Mouse (Mus musculus): ENCODE results near the gene Atrip.

Gene Atrip

GRCm38 (mm10) chr9:109038086-109038895, 35.6 kb downstream of the Atrip start, which contains the start of gene Shisa5:
Shisa5 (plus strand) TSS chr9:109038565.
- peak; percentile 86 for DNase-seq (ENCODE audit: low read depth)

DNA sequence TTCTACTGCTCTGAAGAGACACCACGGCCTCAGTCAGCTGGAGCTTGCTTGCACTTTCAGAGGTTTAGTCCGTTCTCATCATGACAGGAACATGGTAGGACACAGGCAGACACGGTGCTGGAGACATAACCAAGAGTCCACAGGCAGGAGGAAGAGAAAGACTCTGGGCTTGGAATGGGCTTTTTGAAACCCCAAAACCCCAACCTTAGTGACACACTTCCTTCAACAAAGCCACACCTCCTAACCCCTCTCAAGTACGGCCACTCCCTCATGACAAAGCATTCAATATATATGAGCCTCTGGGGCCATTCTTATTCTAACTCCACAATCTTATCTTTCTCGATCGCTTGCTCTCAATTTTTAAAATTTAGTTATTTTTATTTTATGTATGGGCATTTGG, 41.5 kb downstream of the Atrip start:
- DNase-seq (ENCODE audit: low read depth), result no peak

GRCm38 (mm10) chr9:109031686-109032085, 42.2 kb downstream of the Atrip start:
- no peak for DNase-seq (ENCODE audit: low read depth)

DNA sequence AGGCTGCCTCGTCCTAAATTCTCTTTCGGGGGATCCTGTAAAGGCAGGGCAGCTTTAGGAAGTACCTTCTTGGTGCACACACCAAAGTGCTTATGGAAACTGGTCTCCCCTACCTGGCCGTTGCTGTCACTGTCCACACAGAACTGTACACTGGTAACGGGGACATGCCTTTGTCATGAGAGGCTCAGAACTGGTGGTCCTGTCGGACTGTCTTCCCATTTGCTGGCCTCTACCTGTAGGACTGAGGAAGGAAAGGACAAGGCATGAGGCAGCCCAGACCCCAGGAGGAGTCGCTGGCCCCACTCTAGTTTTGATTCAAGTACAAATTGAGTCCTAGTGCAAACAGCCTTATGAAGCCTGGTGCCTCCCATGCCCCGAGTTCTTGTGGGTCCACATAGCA, 42.9 kb downstream of the Atrip start:
- no peak for DNase-seq (ENCODE audit: low read depth)

DNA sequence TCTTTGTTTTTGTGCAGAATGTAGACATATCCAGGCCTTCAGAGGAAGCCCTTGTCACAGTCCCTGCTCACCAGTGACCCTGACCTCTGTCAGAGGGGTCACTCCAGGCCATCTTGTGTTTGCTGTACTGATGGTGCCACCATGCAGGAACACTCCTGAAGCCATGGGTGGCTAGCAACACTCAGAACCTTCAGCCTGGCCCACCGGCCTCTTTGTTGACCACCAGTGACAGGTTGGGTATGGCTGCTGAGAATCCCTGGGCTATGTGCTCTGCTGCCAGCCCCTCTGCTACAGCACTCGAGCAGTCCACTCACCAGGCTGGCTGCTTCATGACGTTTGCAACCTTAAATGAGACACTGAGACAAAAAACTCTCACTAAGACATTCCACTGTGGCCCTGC, 43.6 kb downstream of the Atrip start:
- DNase-seq (ENCODE audit: low read depth), result no peak

DNA sequence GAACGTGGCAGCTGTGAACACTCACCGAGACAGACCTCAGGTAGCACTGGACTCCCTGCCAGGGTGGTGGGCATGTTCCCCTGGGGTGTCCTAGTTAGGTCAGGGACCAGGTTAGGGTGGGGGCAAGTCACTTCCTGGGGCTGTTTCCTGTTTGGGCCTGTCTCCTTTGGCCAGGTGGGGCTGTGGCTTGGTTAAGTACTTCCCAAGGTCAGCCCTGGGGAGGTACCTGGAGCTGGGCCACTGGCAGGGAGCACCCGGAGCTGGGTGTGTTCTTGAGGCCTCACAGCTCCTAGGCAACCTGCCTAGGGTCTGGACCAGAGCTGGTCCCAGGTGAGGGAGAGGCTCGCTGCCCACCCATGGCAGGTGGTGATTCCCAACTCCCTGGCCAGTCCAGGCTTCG, 45.0 kb downstream of the Atrip start:
- DNase-seq (ENCODE audit: low read depth), result no peak

DNA sequence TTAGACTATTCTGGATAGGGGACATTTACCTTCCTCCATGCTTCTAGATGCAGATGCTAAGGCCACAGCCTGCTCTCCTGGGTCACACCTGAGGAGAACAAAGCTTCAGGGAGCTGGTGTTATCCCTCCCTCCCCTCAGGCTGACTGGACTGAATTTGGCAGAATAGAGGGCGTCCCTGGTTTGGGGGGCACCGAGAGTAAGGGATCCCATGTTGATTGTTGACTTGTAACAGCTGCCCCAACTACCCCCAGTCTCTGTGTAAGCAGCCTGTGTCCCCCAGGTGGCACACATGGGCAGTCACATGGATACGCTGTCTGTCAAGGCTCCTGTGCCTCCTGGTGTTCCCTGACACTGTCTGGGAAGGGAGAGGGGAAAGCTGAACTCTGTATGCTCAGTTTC, 45.5 kb downstream of the Atrip start:
- DNase-seq (ENCODE audit: low read depth), result no peak

DNA sequence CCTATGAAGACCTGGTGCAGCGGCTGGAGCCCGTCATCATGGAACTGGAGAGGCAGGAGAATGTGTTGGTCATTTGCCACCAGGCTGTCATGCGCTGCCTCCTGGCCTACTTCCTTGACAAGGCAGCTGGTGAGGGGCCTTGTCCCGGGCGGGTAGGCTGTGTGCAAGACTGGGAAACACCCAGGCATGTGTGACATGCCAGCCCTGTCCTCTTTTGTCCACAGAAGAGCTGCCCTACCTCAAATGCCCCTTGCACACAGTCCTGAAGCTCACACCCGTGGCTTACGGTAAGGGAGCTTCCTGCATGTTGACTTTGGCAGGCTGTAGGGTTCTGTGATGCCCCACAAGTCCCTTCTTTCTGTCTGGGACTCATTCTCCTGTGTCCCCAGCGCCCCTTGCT, 46.4 kb downstream of the Atrip start:
- no peak for DNase-seq (ENCODE audit: low read depth)

GRCm38 (mm10) chr9:109022866-109023685, 50.8 kb downstream of the Atrip start:
- DNase-seq (ENCODE audit: low read depth), result no peak

- DNase-seq (ENCODE audit: low read depth), result no peak
Measured at GRCm38 (mm10) chr9:109021428-109021827, 52.5 kb downstream of the Atrip start.

DNA sequence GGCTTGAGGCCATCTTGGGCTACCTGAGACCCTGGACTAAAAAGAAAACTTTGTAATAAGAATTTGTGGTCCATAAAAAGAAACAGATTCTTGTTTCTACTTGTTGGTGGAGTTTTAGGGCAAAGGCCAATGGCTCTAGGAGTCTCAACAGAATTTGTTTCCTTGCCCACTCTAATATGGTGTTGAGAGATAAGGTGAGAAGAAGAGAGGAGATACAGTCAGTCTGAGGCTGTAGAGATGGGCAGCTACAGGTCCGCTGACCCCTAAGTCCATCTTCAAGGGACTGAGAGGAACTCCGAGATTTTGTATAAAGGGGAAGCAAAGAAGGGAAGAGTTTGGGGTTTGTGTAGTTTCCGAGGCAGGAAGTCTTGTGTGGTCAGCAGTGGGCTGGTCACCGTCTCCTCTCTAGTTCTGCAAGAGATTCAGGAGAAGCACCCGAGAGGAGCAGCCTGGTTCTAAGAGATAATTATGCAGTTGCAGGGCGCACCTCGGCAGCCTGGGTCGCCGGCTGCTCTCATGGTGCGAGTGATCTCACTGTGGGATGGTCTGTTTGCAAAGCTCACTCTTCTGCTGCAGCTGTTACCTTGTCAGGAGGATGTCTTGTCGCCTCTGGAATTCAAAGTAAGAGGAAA, 56.8 kb downstream of the Atrip start:
- DNase-seq (ENCODE audit: low read depth), result no peak

- DNase-seq (ENCODE audit: low read depth), result no peak
Measured at GRCm38 (mm10) chr9:109015397-109015796, 58.5 kb downstream of the Atrip start.

DNA sequence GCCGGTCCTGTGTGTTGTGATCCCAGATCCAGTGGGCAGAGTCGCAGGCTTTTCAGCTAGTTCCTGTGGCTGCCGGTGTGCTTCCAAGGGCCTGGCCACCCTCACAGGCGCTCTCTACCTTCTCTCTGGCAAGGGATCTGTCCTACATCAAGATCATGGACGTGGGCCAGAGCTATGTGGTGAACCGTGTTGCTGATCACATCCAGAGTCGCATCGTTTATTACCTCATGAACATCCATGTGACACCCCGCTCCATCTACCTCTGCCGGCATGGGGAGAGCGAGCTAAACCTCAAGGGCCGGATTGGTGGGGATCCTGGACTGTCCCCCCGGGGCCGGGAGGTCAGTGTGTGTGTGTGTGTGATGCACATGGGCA, 63.6 kb downstream of the Atrip start:
- no peak for DNase-seq (ENCODE audit: low read depth)

- DNase-seq (ENCODE audit: low read depth), result no peak
Measured at GRCm38 (mm10) chr9:109009636-109010315, 64.1 kb downstream of the Atrip start.

DNA sequence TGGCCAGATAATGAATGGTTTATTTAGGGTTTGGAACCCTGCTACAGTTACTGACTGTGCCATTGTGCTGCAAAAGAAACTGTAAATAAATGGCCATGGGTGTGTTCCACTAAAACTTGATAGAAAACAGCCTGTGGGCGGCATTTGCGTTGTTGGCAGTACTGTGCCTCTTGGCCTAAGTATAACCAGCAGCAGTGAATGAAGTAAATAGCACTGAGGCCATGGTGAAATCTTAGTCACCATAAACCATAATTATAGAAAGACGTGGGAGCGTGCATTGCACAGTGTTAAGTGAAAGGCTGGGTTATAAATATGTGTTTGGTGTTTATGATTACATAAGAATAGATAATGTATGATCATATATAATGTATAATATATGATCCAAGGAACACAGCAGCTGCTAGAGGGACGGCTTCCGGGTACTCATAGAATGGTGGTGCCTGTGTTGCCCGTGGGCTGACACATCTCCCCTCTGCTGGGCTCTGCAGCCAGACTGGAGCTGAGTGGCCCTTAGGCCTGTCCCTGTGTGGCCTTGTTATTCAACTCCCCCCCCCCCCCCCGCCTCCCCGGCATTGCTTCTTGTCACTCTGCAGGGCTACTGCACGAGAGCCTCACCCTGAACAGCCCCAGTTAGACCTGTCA, 64.8 kb downstream of the Atrip start:
- peak; percentile 38 for DNase-seq (ENCODE audit: low read depth)

GRCm38 (mm10) chr9:109008081-109008480, 65.8 kb downstream of the Atrip start:
- no peak for DNase-seq (ENCODE audit: low read depth)

All from NIH3T3 (cell line).